Mouse (Mus musculus) E14TG2a.4 (cell line): Measurements from ENCODE around the gene Por.

Source experiments
- H3K27me3 ChIP-seq: 2 replicates; pipeline ENCODE4 v1.6.1; 2014; ENCODE audit warnings: low read length, control low read depth; ENCODE audit not compliant: insufficient read depth
- H3K36me3 ChIP-seq: 2 replicates; pipeline ENCODE4 v1.6.1; 2014; ENCODE audit warnings: low read length, control low read depth; ENCODE audit not compliant: insufficient read depth
- H3K4me1 ChIP-seq: replicated peaks from 2 replicates; pipeline ENCODE4 v1.6.1; 2014; ENCODE audit warnings: low read depth, low read length, control low read depth
- H3K4me3 ChIP-seq: replicated peaks from 2 replicates; pipeline ENCODE4 v1.5.1; 2014; ENCODE audit warnings: mild to moderate bottlenecking, low read length
- H3K9me3 ChIP-seq: 2 replicates; pipeline ENCODE4 v1.6.1; 2014; ENCODE audit warnings: low read length, control low read depth
- CTCF ChIP-seq: conservative IDR thresholded peaks from 2 replicates; pipeline ENCODE4 v1.5.1; 2014; ENCODE audit warnings: low read length
- NANOG ChIP-seq: IDR thresholded peaks from 2 replicates; pipeline ENCODE4 v1.6.1; 2014; ENCODE audit warnings: borderline replicate concordance, low read length, mixed read lengths
- POU5F1 ChIP-seq: IDR thresholded peaks from 2 replicates; pipeline ENCODE4 v1.6.1; 2014; ENCODE audit warnings: low read length, borderline replicate concordance

Por gene

GRCm38 (mm10) chr5:135738266-135738665, 68.4 kb downstream of the Por start:
- TF ChIP-seq NANOG = no peak
- TF ChIP-seq CTCF = no peak
- TF ChIP-seq POU5F1 = no peak
- Histone ChIP-seq H3K4me1 (peaks cover 75% of the 10 kb centered on the region), H3K4me3 (no peak overlapping the region; the same call in 1 of the 2 replicates), H3K36me3 (peaks cover 63% of the 10 kb centered on the region), H3K9me3 (no peaks in the 10 kb centered on the region), H3K27me3 (peaks cover 11% of the 10 kb centered on the region)

GRCm38 (mm10) chr5:135742156-135742555, 72.3 kb downstream of the Por start:
- Histone ChIP-seq H3K9me3 (no peaks in the 10 kb centered on the region), H3K36me3 (peaks cover 27% of the 10 kb centered on the region), H3K27me3 (peaks cover 11% of the 10 kb centered on the region), H3K4me1 (peaks cover 62% of the 10 kb centered on the region), H3K4me3 (no peak overlapping the region)
- TF ChIP-seq POU5F1 (no peak), NANOG (no peak), CTCF (no peak)

GRCm38 (mm10) chr5:135742941-135743740, 73.3 kb downstream of the Por start:
- H3K27me3 ChIP-seq = peaks cover 16% of the 10 kb centered on the region
- no peak for TF ChIP-seq POU5F1
- TF ChIP-seq NANOG = no peak
- TF ChIP-seq CTCF = no peak
- peaks cover 52% of the 10 kb centered on the region for H3K4me1 ChIP-seq
- H3K4me3 ChIP-seq = peak overlapping the region; percentile 94
- H3K9me3 ChIP-seq = no peaks in the 10 kb centered on the region; the same call in 1 of the 2 replicates
- H3K36me3 ChIP-seq = peaks cover 23% of the 10 kb centered on the region

GRCm38 (mm10) chr5:135743741-135744609, 74.1 kb downstream of the Por start, which contains the start of gene Tmem120a:
Gene Tmem120a, minus strand, starts transcription at chr5:135744448.
- H3K27me3 ChIP-seq = peaks cover 20% of the 10 kb centered on the region
- TF ChIP-seq NANOG = no peak
- no peak for TF ChIP-seq CTCF
- no peaks in the 10 kb centered on the region; the same call in 1 of the 2 replicates for H3K9me3 ChIP-seq
- H3K36me3 ChIP-seq = peaks cover 23% of the 10 kb centered on the region
- peaks cover 44% of the 10 kb centered on the region for H3K4me1 ChIP-seq
- peak within 1 kb of the TSS; percentile 94 for H3K4me3 ChIP-seq

GRCm38 (mm10) chr5:135744742-135745141, 74.9 kb downstream of the Por start:
- peaks cover 20% of the 10 kb centered on the region for H3K27me3 ChIP-seq
- peaks cover 18% of the 10 kb centered on the region for H3K36me3 ChIP-seq
- H3K4me1 ChIP-seq = peaks cover 39% of the 10 kb centered on the region
- TF ChIP-seq POU5F1 (no peak), NANOG (no peak), CTCF (no peak)
- H3K9me3 ChIP-seq = no peaks in the 10 kb centered on the region; the same call in 1 of the 2 replicates
- H3K4me3 ChIP-seq = peak overlapping the region; percentile 94

GRCm38 (mm10) chr5:135751041-135751440, 81.2 kb downstream of the Por start:
- Histone ChIP-seq H3K4me3 (no peak overlapping the region), H3K4me1 (peaks cover 7% of the 10 kb centered on the region), H3K36me3 (no peaks in the 10 kb centered on the region), H3K27me3 (peaks cover 18% of the 10 kb centered on the region), H3K9me3 (peaks cover 22% of the 10 kb centered on the region)
- TF ChIP-seq NANOG (no peak), POU5F1 (no peak)

GRCm38 (mm10) chr5:135751595-135751994, 81.8 kb downstream of the Por start:
- peaks cover 5% of the 10 kb centered on the region; the same call in 1 of the 2 replicates for H3K4me1 ChIP-seq
- no peaks in the 10 kb centered on the region for H3K36me3 ChIP-seq
- no peak for TF ChIP-seq POU5F1
- TF ChIP-seq CTCF = no peak
- no peak for TF ChIP-seq NANOG
- H3K9me3 ChIP-seq = peaks cover 24% of the 10 kb centered on the region
- no peak overlapping the region for H3K4me3 ChIP-seq
- peaks cover 18% of the 10 kb centered on the region for H3K27me3 ChIP-seq

GRCm38 (mm10) chr5:135761881-135762280, 92.0 kb downstream of the Por start:
- no peak for TF ChIP-seq NANOG
- TF ChIP-seq POU5F1 = no peak
- no peak for TF ChIP-seq CTCF

More at GRCm38 (mm10) chr5:135761881-135762280, 92.0 kb downstream of the Por start:
- no peak overlapping the region for H3K4me3 ChIP-seq
- H3K9me3 ChIP-seq = no peaks in the 10 kb centered on the region
- H3K27me3 ChIP-seq = peaks cover 5% of the 10 kb centered on the region; the same call in 1 of the 2 replicates
- no peaks in the 10 kb centered on the region for H3K36me3 ChIP-seq
- H3K4me1 ChIP-seq = no peaks in the 10 kb centered on the region
